Mouse (Mus musculus) testis, postnatal 10 days (tissue): ENCODE measurements at regions not wholly inside any gene's neighbourhood (a gene's known extent, or its start where the extent isn't known, plus 50 kb on each side); places are given as distances from the start of the nearest gene placed in this dataset.

Experiments used
- DNase-seq: peaks from one replicate; pipeline ENCODE4 v3.0.0; 2021; ENCODE audit warnings: low spot score

- DNase-seq: no peak
These were observed 56.2 kb downstream of the Gm379 start for GRCm38 (mm10) chrX:108608446-108608845.

- no peak for DNase-seq
These were observed 64.7 kb downstream of the Gm379 start for GRCm38 (mm10) chrX:108599906-108600468.

- no peak for DNase-seq
These were observed 102.7 kb downstream of the Gm379 start for GRCm38 (mm10) chrX:108561977-108562376.

- no peak for DNase-seq
These were observed 121.5 kb downstream of the Gm379 start for GRCm38 (mm10) chrX:108543149-108543548.

DNA sequence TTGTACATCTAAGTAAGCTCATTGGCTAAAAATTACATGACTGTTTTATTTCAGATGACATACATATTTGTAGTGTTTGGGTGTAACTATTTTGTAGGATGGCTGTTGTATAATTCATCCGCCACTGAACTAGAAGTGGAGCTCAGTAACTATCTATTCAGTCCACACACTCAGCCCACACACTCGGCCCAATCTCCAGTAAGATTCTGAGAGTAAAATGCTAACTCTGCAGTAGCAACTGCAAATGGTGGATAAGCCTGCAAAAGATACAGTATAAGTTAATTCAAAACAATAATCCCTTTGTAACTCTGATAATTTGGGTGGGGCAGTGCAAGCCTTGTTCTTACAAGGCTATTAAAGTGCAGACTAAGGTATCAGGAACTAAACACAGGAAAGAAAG lies 123.3 kb downstream of the Gm379 start:
- DNase-seq: no peak

- DNase-seq: peak; percentile 49
These were observed 127.7 kb downstream of the Gm379 start for GRCm38 (mm10) chrX:108536995-108537394.
